Mouse (Mus musculus) frontal cortex, postnatal 14 days (tissue): ENCODE data around the gene Oas1c.

Experiments
- DNase-seq, 2 experiments: peaks; one replicate each; pipeline ENCODE4 v3.0.0; 2022; ENCODE audit warnings: low spot score in 2 of 2

Gene Oas1c

DNA sequence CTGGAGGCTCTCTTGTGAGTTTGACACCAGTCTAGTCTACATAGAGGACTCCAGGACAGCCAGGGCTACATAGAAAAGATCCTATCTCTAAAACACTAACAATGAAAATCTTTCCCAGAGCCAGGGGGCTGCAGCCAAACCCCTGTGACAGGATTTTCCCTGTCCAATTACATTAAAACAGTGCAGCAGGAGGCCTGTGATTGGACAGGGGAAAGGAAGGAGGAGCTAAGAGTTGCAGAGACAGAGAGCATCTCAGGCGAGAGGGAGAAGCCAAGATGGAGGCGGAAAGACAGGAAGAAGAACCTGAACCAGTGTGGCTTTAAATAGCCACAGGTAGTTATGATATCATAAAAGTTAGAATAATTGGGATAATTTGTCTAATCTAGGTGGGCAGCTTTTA, 29.9 kb downstream of the Oas1c start:
- no peak for DNase-seq

DNA sequence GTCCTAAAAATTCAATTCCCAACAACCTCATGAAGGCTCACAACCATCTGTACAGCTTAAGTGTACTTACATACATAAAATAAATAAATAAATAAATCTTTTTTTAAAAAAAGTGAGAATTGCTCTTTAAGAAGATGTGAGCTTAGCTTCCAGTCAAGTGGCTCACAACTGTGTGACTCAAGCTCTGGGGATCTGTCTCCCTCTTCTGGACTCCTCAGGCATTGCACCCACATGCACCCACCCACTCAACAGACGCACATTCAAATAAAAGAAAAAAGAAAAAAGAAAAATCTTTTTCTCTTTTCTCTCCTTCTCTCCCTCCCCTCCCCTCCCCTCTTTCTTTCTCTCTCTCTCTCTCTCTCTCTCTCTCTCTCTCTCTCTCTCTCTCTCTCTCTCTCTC, 30.7 kb downstream of the Oas1c start:
- DNase-seq, result no peak

DNA sequence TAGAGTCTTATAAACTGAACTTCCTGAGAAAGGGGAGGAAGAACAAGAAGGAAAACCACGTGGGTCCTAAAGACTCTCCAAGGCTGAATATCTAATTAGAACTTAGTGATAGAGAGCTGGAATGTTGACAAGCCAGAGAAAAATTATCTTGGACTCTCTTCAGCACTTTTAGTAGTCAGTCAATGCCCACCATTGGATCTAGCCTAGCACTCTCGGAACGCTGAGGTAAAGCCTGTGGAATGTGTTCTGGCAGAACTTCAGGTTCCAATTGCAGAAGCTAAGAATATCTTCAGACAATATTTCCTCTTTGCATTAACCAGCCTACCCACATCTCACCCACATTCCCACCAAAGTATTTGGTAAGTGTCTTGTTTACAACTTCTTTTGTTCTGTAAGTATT, 32.4 kb downstream of the Oas1c start:
- no peak for DNase-seq

DNA sequence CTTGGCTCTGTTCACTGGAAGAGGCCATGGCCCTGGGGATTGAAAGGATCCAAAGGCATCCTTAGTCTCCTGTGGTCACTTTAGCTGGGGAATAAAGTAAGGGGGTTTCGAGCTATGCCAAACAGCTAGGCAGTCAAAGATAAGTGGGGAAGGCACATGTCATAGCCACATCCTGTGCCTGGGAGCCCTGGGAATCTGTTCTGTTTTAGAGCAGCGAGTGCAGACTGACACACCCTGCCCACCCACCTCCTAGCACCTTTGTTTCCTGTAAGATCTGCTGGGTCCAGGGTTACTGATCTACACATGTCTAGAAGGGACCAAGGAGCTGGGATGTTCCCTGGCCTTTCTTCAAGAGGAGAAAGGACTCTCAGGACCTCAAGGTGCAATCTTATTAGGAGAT, 33.4 kb downstream of the Oas1c start:
- DNase-seq, result no peak

DNA sequence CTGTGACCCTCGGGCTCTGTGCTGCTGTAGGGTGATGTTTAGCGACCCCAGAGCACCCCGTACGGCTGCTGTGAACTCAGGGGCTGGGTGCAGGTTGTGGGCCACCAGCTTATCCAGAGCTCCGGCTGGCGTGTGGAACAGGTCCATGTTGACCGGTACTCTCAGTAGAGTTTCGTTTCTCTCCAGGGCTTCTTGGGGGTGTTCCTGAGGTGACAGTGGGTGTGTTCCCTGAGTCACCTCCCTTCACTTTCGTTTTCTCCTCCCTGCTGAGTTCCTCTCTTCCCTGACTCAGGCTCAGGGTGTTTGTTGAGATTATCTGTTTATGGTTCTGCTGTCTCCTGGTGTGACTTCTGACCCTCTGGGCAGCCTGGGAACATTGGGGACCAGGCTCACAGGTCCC, 34.8 kb downstream of the Oas1c start, which contains the start of gene Oas3:
TSS of gene Oas3 (minus strand) at position 184 of the 400 bp plus-strand sequence.
- no peak for DNase-seq

DNA sequence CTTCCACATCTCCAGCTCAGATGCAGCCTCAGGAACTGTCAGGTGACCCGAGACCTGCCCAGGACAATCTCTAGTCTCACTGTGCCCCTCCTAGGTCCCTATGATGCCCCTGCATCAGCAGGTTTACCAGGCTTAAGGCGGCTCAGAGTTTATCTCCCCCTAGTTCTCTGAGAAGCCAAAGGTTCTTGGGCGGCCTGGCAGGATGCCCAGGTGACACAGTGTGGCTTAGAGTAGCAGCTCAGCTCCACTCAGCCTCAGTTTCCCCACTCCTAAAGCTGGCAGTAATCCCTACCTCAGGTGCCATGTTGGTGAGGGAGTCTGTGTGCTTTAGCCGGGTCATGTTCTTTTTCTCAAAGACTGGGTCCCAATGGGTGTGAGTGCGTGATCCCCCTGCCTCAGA, 35.5 kb downstream of the Oas1c start:
- DNase-seq, result no peak

DNA sequence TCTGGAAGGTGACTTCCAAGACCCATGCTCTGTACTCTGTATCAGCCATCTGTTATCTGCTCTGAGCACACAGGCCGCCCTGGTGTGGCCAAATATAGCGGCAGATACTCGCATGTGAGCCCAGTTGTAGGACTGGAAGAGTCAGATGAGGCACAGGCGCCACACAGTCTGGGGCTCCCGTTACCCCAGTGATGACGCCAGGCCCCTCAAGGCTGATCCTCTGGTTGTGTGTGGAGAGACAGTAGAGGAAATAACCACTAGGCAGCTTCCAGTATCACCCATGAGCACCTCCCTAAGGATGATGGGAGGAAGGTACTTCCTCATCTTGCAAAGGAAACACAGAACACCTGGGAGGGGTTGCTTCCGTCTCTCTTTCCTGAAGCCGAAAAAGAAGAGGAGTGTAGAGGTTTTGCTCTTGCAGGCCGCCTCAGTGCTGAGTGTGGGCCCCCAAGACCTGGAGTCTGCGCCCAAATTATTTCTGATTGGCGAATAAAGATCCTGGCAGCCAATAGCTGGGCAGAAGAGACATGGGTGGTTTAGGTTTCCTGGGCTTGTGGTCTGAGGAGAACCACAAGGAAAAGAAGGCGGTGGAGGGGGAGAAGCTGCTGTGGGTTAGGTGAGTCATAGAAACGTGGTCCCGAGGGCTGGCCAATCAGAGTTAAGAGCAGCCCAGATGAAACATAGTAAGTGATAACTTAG, 36.9 kb downstream of the Oas1c start:
- DNase-seq, result no peak

DNA sequence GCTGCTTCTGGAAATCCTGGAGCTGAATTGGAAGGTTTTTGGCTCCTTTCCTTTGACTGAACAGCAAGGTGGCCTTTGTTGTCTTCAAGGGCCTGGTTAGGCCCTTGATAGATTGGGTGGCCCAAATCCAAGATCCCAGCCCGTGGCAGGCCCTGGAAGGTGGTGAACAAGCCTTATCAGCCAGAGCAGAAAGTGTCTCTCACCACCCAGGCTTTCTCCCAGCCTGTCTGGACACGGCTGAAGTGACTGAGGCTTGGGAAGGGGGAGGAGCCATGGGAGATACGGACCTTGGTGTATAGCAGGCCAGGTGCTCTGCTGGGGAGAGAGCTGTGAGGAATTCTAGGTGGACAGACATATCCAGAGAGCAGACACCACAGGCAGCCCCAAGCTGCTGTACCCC, 42.9 kb downstream of the Oas1c start:
- DNase-seq, result no peak

DNA sequence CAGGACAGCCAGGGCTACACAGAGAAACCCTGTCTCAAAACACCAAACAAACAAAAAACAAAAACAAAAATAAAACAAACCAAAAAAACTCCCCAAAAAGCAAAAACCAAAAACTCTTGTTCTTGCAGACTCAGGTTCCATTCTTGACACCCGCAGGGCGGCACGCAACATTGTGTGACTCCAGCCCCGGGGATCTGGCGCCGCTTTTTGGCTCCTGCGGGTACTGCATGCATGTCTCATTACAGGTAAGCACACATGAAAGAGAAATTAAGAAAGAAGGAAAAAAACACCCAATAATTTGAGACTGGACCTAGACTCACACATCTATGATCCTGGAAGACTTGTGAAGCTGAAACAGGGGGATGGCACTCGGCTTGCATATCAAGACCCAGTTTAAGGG, 47.3 kb downstream of the Oas1c start:
- DNase-seq, result no peak

DNA sequence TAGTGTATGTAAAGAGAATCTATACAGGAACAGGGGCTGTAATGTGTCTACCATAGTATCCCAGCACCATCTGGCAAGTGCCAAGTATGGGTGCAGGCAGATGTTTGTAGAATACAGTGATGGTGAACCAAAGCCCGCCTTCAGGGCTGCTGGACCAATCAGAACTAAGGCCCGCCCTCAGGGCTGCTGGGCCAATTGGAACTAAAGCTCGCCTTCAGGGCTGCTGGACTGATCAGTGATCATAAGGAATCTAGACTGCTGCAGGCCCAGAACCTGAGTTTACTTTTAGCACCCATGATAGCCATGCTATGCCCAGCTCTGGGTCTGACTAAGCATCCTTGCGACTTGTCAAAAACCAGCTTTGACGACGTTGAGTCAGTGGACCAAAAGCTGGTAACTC, 50.4 kb downstream of the Oas1c start:
- no peak for DNase-seq

DNA sequence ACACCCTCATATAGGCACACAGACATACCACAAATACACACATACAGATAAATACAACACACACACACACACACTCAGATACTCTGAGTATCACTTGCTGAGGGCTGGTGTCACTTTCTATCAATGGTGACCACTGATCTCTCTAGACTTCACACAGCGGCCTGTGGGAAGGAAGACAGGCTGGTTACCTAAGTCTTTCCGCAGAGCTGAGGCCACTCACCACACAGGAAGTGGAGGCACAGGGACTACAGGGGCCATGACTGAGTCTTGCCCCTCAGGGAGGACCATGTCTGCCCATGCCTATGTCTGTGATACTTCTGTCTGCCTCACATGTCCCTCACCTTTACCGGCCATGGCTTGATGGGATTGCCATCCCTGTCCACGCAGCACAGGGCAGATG, 58.1 kb downstream of the Oas1c start:
- DNase-seq, result no peak

DNA sequence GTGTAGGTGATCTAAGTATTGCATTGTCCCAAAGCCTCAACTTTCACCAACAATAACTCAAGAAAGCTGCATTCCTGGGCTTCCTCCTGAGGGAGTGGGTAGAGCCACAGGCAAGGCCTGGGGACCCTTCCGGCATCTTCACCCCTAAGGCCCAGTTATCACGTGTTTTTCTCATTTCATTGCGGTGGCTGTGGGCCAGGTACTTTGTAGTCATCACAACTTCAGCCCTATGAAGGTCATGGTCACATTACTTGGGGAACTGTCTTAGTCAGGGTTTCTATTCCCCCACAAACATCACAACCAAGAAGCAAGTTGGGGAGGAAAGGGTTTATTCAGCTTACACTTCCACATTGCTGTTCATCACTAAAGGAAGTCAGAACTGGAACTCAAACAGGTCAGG, 59.5 kb downstream of the Oas1c start:
- no peak for DNase-seq

DNA sequence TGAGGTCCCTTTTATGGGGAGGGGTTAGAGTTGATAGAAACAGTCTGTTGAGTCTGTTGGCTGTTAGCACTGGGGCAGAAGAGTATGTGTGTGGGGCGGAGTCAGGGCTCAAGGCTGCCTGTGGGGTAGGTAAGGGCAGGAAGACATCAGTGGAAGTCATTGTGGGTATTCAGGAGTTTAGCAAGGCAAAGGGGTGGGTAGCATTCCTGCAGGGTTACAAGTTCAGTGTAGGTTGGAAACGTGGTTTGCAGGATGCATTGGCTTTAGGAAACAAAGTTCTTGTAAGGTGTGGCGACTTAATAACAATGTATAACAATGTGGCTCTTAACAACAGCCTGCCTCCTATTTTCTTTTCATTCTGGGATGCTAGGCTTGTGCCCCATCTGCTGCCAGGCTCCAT, 61.1 kb downstream of the Oas1c start:
- no peak for DNase-seq
